Mouse (Mus musculus): ENCODE measurements around the gene Apba3. TPM values are rescaled to one million over a fixed set of nuclear protein-coding genes. Genes with fewer than 3 reads are reported as not detected.

Gene Apba3
- total RNA-seq (2023), result 22.1 to 30.5 TPM (median 26.9 TPM) in 4 replicates

GRCm38 (mm10) chr10:81266211-81267105 lies at the start of gene Apba3, which contains the start of gene Mrpl54:
TSS of gene Apba3 (plus strand) at chr10:81266960.
TSS of gene Mrpl54 (minus strand) at chr10:81266934.

GRCm38 (mm10) chr10:81230438-81231332 lies 36.1 kb upstream of the Apba3 start, which contains the start of gene Atcay:
TSS of gene Atcay (minus strand) at chr10:81230833.

GRCm38 (mm10) chr10:81232580-81233225 lies 34.1 kb upstream of the Apba3 start, which contains the start of gene Zfr2:
TSS of gene Zfr2 (plus strand) at chr10:81233155.

GRCm38 (mm10) chr10:81252424-81253419 lies 14.0 kb upstream of the Apba3 start, which contains the start of gene Matk:
TSS of gene Matk (plus strand) at chr10:81252935.

GRCm38 (mm10) chr10:81291511-81292104 lies 24.8 kb downstream of the Apba3 start, which contains the start of gene Tjp3:
TSS of gene Tjp3 (minus strand) at chr10:81291581.

GRCm38 (mm10) chr10:81292554-81293333 lies 26.0 kb downstream of the Apba3 start, which contains the start of gene Pip5k1c:
TSS of gene Pip5k1c (plus strand) at chr10:81292963.

GRCm38 (mm10) chr10:81320550-81321347 lies 54.0 kb downstream of the Apba3 start, which contains the start of gene Cactin:
TSS of gene Cactin (plus strand) at chr10:81321103.

Other genes with a start within 250 kb of the Apba3 start
- gene Diras1, start 241.3 kb upstream of the Apba3 start, total RNA-seq (2023), result not detected in 4 replicates
- 11.2 to 15.3 TPM (median 11.6 TPM) in 4 replicates for gene Slc39a3, start 229.5 kb upstream of the Apba3 start, total RNA-seq (2023)
- 61.8 to 68.8 TPM (median 65.7 TPM) in 4 replicates for gene Sgta, start 206.8 kb upstream of the Apba3 start, total RNA-seq (2023)
- gene Thop1, start 196.9 kb upstream of the Apba3 start, total RNA-seq (2023), result 13.8 to 17.5 TPM (median 15.7 TPM) in 4 replicates
- gene Creb3l3, start 168.1 kb upstream of the Apba3 start, total RNA-seq (2023), result not detected in 4 replicates
- 140 to 154 TPM (median 146 TPM) in 4 replicates for gene Map2k2, start 161.0 kb upstream of the Apba3 start, total RNA-seq (2023)
- gene Zbtb7a, start 131.7 kb upstream of the Apba3 start, total RNA-seq (2023), result 102 to 107 TPM (median 105 TPM) in 4 replicates
- gene Pias4, start 99.0 kb upstream of the Apba3 start, total RNA-seq (2023), result 60.6 to 70.8 TPM (median 66.5 TPM) in 4 replicates
- 1,970 to 2,090 TPM (median 2,027 TPM) in 4 replicates for gene Eef2, start 90.3 kb upstream of the Apba3 start, total RNA-seq (2023)
- gene Dapk3, start 84.0 kb upstream of the Apba3 start, total RNA-seq (2023), result 79.2 to 84.3 TPM (median 81.9 TPM) in 4 replicates
- not detected in 4 replicates for gene 4930442H23Rik, start 83.1 kb upstream of the Apba3 start, total RNA-seq (2023)
- gene Nmrk2, start 64.9 kb upstream of the Apba3 start, total RNA-seq (2023), result not detected in 4 replicates
- not detected in 4 replicates for gene Atcay, start 36.1 kb upstream of the Apba3 start, total RNA-seq (2023)
- 4.3 to 6.4 TPM (median 4.6 TPM) in 4 replicates for gene Zfr2, start 33.8 kb upstream of the Apba3 start, total RNA-seq (2023)
- gene Matk, start 14.0 kb upstream of the Apba3 start, total RNA-seq (2023), result 25.9 to 37.1 TPM (median 29.9 TPM) in 4 replicates
- 120 to 145 TPM (median 129 TPM) in 4 replicates for gene Mrpl54, start within 50 bp of the Apba3 start, total RNA-seq (2023)
- 11.7 to 14.1 TPM (median 12.2 TPM) in 4 replicates for gene Tjp3, start 24.6 kb downstream of the Apba3 start, total RNA-seq (2023)
- gene Pip5k1c, start 26.0 kb downstream of the Apba3 start, total RNA-seq (2023), result 147 to 164 TPM (median 158 TPM) in 4 replicates
- 45.5 to 50.8 TPM (median 48.1 TPM) in 4 replicates for gene Cactin, start 54.1 kb downstream of the Apba3 start, total RNA-seq (2023)
- gene Tbxa2r, start 61.8 kb downstream of the Apba3 start, total RNA-seq (2023), result 3.3 to 4.4 TPM (median 3.7 TPM) in 4 replicates
- gene Gipc3, start 76.3 kb downstream of the Apba3 start, total RNA-seq (2023), result 0.57 to 1.1 TPM (median 0.80 TPM) in 4 replicates
- 71.5 to 76.8 TPM (median 75.7 TPM) in 4 replicates for gene Hmg20b, start 83.5 kb downstream of the Apba3 start, total RNA-seq (2023)
- gene Mfsd12, start 90.5 kb downstream of the Apba3 start, total RNA-seq (2023), result 8.7 to 13.6 TPM (median 9.9 TPM) in 4 replicates
- gene 4930404N11Rik, start 98.9 kb downstream of the Apba3 start, total RNA-seq (2023), result 5.0 to 8.0 TPM (median 6.8 TPM) in 4 replicates
- gene Fzr1, start 111.6 kb downstream of the Apba3 start, total RNA-seq (2023), result 41.9 to 52.4 TPM (median 51.6 TPM) in 4 replicates
- gene Dohh, start 117.5 kb downstream of the Apba3 start, total RNA-seq (2023), result 37.0 to 49.1 TPM (median 44.0 TPM) in 4 replicates
- 1.4 to 3.0 TPM (median 2.2 TPM) in 4 replicates for gene Gm48551, start 117.5 kb downstream of the Apba3 start, total RNA-seq (2023)
- 2.3 to 8.8 TPM (median 6.4 TPM) in 4 replicates for gene Gm48552, start 122.0 kb downstream of the Apba3 start, total RNA-seq (2023)
- 4.3 to 8.4 TPM (median 7.4 TPM) in 4 replicates for gene Smim24, start 126.1 kb downstream of the Apba3 start, total RNA-seq (2023)
- 18.3 to 24.4 TPM (median 19.5 TPM) in 4 replicates for gene Nfic, start 188.7 kb downstream of the Apba3 start, total RNA-seq (2023)
- gene Celf5, start 215.7 kb downstream of the Apba3 start, total RNA-seq (2023), result not detected in 4 replicates
- gene Ncln, start 229.4 kb downstream of the Apba3 start, total RNA-seq (2023), result 99.6 to 113 TPM (median 106 TPM) in 4 replicates
- 48.2 to 59.1 TPM (median 54.6 TPM) in 4 replicates for gene S1pr4, start 233.2 kb downstream of the Apba3 start, total RNA-seq (2023)